Mouse (Mus musculus) embryo, embryonic 11 days (tissue): ENCODE measurements around the gene Tcte1.

ENCODE experiments used
- DNase-seq: peaks from one replicate; pipeline ENCODE4 v3.0.0-alpha.2; 2015

The Tcte1 gene

GRCm38 (mm10) chr17:45585725-45586448, 62.7 kb downstream of the Tcte1 start:
- DNase-seq = peak; percentile 26

DNA sequence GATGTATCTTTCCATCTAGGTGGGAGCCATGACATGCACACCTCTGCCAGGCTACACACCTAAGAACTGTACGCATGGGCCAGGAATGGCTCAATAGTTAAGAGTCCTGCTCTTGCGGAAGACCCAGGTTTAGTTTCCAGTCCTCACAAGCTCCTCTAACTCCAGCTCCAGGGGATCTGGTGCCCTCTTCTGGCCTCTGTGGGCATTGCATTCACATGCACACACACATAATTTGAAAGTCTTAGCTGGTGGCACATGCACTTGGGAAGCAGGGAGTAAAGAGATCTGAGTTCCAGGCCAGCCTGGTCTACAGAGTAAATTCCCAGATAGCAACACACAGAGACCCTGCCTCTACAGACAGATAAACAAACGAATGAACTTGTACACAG, 63.2 kb downstream of the Tcte1 start:
- DNase-seq = no peak

GRCm38 (mm10) chr17:45588370-45588769, 65.1 kb downstream of the Tcte1 start:
- no peak for DNase-seq

GRCm38 (mm10) chr17:45589236-45589635, 66.0 kb downstream of the Tcte1 start:
- no peak for DNase-seq

GRCm38 (mm10) chr17:45589844-45590243, 66.6 kb downstream of the Tcte1 start:
- DNase-seq = no peak

- DNase-seq = no peak
Measured at GRCm38 (mm10) chr17:45590410-45590809, 67.2 kb downstream of the Tcte1 start.

DNA sequence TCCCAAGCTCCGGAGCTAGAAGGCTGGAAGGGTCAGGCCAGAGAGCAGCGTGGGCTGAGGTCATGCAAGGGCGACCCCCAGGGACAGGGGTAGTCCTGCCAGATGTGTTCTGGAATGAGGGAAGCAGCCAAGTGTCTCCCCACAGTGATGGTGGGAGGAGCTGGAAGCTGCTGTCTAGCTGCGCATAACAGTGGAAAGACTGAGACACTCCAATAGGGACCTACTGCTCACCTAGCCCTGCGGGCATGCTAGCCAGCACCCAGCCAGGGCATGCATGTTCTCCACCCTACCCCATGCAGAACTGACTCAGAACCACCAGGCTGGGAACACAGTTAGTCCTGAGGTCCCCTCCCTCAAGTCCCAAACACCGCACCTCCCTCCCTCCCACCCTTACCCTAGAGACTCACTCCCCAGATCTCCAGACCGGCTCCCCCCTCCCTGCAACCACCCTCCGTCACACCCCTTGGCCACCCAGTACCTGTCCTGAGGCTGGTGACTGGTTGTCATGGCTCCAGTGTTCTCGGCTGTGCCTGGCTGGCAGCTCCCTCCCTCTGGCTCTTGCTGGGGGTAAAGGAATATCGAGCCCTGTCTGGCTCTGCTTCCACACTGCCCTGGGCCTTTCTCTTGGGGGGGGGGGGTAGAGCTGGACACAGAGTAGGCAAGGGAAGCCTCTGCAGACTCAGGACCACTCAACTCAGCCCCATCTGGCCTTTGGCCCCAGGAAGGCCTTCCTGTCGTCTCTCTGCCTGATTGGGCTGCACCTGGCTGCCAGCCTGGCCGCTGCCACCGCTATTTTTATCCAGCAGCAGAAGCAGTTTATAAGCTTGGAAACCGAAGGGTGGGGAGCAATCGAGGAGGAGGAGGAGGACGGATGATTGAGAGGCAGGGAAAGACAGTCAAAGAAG, 68.7 kb downstream of the Tcte1 start:
- DNase-seq = no peak
